Mouse (Mus musculus): Measurements from ENCODE around the gene Cyp2d22.

DNA sequence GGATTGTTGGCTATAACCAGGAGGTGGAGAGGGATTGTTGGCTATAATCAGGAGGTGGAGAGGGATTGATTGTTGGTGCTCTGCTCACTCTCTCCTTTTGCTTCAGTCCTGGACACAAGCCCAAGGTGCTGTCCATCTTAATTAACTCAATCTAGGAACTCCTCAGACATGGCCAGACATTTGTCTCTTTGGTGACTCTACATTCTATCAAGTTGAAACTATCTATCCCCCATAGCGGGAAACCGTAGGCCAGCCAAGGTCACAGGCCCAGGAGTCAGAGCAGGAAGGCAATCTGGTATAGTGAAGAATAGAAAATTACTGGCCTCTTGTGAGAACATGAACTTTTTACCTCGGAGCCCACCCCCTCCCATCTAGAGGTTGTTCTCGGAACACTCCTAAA, 17.8 kb downstream of the Cyp2d22 start:
- TF ChIP-seq CTCF (IDR thresholded peaks at IDR 0.05; ENCODE audit: low read depth) (no peak), EP300 (optimal IDR thresholded peaks at IDR 0.05) (no peak)
